Mouse (Mus musculus): ENCODE results near the gene Ptrh1.

Gene Ptrh1

DNA sequence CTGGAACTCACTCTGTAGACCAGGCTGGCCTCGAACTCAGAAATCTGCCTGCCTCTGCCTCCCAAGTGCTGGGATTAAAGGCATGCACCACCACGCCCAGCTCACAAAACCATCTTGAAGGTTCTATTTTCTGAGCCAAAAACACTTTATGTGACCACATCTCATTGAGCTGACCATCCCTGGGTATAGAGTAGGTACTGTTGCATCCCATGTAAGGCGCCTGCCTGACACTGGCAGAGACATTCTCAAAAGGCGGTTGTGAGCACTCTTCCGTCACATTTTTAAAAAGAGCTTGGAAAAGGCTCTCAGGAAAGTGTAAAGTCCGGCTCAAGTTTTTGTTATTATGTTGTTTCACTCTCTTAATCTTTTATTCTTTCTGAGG is 18.9 kb upstream of the Ptrh1 start:
- 0 out of 2 replicates have a peak, but pooled peaks have one; percentile 5 for ATAC-seq (ENCODE audit: low TSS enrichment)

DNA sequence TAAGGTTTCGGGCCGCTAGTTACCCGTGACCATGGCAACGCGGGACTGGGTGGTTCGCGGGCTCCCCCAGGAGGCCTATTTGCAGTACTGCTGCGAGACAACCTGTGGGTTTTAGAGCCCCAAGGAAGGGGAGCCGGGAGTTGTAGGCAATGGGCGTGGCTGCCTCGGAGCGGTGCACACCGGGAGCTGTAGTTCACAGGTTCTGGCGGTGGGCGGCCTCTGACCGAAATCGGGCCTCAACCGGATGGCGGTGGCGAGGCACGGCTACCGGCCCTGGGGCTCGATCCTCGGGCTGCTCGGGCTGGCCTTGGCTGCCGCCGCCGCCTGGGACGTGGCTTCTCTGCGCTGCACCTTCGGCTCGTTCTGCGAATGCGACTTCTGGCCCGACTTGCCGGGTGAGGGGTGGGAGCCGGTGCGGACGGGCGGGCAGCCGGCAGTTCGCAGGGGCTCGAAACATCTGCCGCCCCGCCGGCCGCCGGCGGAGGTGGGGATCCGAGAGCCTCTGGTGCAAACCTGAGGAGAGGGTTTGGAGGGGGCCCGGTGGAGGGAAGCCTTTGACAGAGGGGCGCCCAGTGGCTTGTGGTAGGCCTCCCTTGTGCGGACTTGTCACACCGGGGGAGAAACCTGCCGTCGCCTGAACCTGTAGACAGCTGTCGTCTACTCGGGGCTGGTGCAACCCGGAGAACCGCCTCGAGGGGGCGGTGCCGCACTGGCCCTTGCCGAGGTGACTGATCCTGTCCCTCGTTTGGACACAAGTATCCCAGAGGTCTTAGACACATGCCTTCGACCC is 18.3 kb upstream of the Ptrh1 start, which contains the start of gene Tor2a:
Gene Tor2a (plus strand): TSS at position 179 of the 790 bp plus-strand sequence.
- ATAC-seq (ENCODE audit: low TSS enrichment): peak; percentile 91

DNA sequence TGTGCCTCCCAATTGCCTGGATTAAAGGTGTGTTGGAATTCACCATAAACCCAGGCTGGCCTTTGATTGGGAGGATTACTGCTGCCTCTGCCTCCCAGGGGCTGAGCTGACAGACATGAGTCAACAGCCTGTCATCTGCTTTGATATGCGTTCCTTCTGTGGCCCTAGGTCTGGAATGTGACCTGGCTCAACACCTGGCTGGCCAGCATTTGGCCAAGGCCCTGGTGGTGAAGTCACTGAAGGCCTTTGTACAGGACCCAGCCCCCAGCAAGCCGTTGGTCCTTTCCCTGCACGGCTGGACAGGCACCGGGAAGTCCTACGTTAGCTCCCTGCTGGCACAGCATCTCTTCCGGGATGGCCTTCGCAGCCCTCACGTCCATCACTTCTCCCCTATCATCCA is 17.1 kb upstream of the Ptrh1 start:
- no peak for ATAC-seq (ENCODE audit: low TSS enrichment)

DNA sequence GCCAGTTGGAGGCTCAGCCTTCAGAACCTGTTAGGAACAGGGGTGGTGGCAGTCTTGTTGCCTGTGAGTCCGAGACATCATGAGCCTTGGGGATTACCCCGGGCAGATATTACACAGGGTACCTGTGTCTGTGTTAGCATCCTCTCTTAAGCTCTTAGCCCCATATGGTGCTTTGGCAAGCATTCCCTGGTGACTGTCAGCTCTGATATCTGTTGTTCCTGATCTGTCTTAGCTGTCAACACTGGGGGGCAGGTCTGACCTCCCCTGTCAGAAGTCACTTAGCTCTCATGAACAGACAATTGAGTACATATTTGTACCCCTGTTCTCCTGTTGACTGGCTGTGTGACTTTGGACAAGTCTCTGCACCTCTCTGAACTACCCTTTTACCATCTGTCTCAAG is 16.6 kb upstream of the Ptrh1 start:
- ATAC-seq (ENCODE audit: low TSS enrichment): no peak

DNA sequence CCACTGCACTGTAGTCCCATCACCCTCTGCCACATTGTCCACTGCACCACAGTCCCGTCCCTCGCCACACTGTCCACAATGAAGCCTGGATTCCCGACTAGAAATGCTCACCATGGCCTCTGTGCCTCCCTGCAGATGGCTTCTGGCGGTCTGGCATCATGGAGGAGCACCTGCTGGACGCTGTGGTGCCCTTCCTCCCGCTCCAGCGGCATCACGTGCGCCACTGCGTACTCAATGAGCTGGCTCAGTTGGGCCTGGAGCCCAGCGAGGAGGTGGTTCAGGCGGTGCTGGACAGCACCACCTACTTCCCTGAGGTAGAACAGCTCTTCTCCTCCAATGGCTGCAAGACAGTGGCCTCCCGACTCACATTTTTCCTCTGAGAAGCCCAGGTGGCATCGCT is 14.2 kb upstream of the Ptrh1 start:
- ATAC-seq (ENCODE audit: low TSS enrichment): peak; percentile 17; the same call in 1 of the 2 replicates

DNA sequence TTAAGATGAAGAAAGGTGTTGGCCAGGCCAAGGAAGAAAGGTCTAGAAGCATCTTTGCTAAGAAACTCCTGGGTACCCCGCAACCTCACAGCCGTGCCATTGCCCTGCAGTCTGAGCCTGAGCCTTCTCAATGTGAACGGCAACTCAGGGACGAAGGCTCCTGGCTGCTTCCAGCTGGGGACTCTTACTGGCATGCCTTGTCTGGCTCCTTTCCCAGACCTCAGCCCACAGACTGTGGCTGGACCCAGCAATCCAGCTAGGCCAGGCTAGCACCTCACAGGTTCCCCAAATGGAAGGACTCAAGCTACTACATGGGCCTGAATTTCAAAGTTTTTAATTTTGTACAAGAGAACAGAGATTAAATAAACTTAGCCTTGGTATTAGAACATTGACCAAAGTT is 13.7 kb upstream of the Ptrh1 start:
- peak; percentile 11; the same call in 1 of the 2 replicates for ATAC-seq (ENCODE audit: low TSS enrichment)

DNA sequence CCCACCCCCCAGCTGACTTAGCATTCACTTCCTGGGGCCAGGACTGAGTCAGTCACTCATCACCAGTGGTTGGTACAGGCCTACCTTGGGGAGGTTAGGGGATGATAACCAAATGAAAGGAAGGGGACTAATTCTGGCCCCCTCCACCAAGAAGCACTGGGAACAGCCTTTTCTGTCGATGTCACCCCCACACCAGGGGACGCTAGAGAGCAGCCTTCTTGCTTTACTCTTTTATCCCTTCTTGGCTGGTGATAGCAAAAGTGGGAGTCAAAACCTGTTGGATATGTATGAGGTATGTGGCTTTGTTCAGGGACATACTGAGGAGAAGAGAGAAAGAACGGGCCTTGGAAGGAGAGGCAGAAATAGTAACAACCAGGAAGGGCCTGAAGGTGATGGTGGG is 12.2 kb upstream of the Ptrh1 start:
- no peak for ATAC-seq (ENCODE audit: low TSS enrichment)

DNA sequence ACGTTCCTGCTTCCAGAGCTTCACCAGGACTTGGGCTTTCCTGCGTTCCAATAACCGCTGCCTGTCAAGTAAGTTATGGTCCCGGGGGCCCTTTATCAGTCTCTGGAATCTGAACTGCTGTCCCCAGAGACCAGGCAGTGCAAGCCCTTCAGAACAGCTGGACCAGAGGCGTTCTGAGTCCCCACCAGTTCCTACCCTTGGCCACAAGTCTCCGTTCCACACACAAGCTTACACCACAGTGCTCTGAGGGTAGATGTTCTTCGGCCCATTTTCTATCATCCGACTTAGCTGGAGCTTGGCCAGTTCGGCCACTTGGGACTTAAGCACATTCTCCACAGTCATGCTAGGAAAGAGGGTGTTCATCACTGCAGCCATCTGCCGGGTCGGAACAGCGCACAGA is 8.3 kb upstream of the Ptrh1 start:
- ATAC-seq (ENCODE audit: low TSS enrichment): no peak

- no peak for ATAC-seq (ENCODE audit: low TSS enrichment)
These were observed 6.8 kb upstream of the Ptrh1 start for GRCm38 (mm10) chr2:32768661-32769285.

- ATAC-seq (ENCODE audit: low TSS enrichment): no peak
These were observed 6.1 kb upstream of the Ptrh1 start for GRCm38 (mm10) chr2:32769327-32770085.

- ATAC-seq (ENCODE audit: low TSS enrichment): no peak
These were observed 3.7 kb upstream of the Ptrh1 start for GRCm38 (mm10) chr2:32771886-32772285.

DNA sequence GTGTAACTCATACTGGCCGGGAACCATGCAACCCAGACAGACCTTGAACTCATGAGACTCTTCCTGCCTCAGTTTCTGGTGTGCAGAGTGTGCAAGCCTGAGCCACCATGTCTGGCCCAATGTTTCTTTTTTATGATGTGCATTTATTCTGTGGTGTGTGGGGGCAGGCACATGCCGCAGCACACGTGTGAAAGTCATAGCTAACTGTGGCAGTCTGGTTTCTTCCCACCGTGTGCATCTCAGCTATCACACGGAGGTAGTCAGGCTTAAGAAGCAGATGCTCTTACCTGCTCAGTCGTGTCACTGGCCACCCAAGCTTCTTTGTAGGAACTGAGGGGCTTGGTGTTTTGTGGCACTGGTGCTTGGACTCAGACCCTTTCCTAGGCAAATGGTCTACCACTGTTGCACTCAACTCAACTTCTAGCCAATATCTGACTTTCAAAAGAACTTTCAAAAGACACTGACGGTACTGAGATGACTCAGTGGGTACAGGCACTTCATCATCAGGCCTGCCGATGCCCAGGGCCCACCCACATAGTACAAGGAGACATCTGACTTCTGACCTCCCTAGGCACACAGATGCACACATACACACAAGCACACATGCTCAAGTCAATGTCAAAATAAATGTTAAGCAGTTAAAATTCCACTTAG is 2.8 kb upstream of the Ptrh1 start:
- ATAC-seq (ENCODE audit: low TSS enrichment): no peak

DNA sequence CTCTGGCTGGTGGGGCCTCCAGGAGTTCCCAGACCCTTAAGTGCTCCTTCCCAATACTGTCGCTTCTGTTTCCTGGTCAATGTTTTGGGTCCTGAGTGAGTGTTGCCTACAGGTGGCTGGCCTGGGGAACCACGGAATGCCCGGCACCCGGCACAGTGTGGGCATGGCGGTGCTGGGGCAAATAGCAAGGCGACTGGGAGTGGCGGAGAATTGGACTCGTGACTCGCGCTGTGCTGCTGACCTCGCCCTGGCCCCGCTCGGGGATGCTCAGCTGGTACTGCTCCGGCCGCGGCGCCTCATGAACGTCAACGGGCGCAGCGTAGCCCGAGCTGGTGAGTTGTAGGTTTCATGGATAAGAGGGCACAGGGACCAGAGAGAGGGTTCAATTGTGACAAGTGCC is 606 bp downstream of the Ptrh1 start:
- no peak for ATAC-seq (ENCODE audit: low TSS enrichment)

- no peak for ATAC-seq (ENCODE audit: low TSS enrichment)
These were observed 2.5 kb downstream of the Ptrh1 start for GRCm38 (mm10) chr2:32778081-32778480.

DNA sequence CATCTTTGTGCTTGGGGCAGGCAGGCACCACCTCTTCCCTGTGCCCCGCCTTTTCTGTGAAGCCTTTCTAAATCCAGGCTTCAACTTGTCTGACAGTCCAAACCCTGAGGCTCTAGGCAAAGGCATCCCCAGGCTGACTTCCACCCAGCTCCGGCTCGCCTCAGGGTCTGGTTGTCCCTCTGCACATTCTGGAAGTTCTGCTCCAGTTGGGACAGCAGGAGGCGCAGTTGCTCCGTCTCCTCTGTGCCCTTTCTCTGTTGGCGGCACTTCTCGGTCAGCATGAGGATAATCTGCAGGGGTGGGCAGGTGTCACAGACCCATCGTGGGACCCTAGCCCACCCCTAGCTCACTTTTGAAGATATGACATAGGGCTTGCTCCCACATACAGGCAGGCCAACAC is 3.5 kb downstream of the Ptrh1 start:
- peak; percentile 28; the same call in 1 of the 2 replicates for ATAC-seq (ENCODE audit: low TSS enrichment)

GRCm38 (mm10) chr2:32779714-32780113 is 4.1 kb downstream of the Ptrh1 start:
- ATAC-seq (ENCODE audit: low TSS enrichment): no peak

GRCm38 (mm10) chr2:32781710-32782109 is 6.1 kb downstream of the Ptrh1 start:
- ATAC-seq (ENCODE audit: low TSS enrichment): no peak

- ATAC-seq (ENCODE audit: low TSS enrichment): peak; percentile 50; the same call in 1 of the 2 replicates
These were observed 8.6 kb downstream of the Ptrh1 start, which contains the start of gene Cfap157 for GRCm38 (mm10) chr2:32784048-32784681. Gene Cfap157, minus strand, starts transcription at chr2:32784428.

DNA sequence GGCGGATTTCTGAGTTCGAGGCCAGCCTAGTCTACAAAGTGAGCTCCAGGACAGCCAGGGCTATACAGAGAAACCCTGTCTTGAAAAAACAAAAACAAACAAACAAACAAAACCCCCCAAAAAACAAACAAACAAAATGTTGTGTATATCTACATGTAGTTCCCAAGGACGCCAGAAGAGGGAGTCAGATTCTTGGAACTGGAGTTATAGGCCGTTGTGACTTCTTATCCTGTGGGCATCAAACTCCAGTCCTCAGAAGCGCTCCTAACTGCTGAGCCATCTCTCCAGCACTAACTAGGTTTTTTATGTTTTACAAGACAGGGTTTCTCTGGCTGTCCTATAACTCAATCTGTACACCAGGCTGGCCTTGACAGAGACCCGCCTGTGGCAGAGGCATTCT is 11.6 kb downstream of the Ptrh1 start:
- no peak for ATAC-seq (ENCODE audit: low TSS enrichment)

DNA sequence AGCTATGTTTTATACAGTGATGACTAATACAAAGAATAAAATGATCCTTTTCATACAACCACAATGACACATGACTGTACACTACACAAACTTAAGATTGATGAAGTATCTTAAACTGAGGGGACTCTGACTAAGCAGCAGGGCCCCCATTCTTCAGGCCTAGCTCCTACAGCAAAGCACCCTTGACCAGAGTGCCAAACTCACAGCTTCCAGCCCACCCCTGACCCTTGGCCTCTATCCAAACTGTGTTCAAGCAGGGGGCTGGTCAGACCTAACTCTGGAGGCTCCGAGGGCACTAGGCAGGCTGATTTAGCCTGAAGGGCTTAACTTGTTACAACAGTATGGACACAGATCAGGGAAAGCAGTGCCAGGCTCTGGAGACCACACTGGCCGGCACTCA is 13.0 kb downstream of the Ptrh1 start:
- no peak for ATAC-seq (ENCODE audit: low TSS enrichment)

DNA sequence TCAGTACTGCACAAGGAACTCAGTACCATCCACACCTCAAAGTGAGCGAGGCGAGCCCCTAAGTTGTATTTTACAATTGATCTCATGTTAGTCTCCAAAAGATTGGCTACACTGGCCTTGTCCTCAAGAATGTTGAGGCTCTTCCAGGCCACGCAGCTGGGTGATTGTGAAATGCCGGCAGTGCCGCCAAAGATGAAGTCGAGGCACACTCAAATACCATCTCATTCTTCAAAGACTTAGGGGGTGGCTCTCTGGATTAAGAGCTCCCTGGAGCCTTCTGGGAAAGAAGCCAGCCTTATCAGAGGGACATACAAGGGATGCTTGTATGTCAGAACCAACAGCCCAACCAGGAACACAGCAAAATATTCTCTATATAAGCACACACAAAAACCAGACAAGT is 15.7 kb downstream of the Ptrh1 start:
- ATAC-seq (ENCODE audit: low TSS enrichment): no peak

Data from frontal cortex, adult (tissue).